Mouse (Mus musculus): ENCODE data around the gene Sugp1. TPM values are rescaled to one million over a fixed set of nuclear protein-coding genes. Genes with fewer than 3 reads are reported as not detected.
"Not testable (repeated sequence)": the region's sequence is repeated elsewhere in the genome, so short reads cannot be mapped to it uniquely, and the experiment has no call there.

Sugp1 gene
- total and polyA plus RNA-seq, 3 experiments, result 6.7 to 19.6 (median 15.8) TPM

GRCm38 (mm10) chr8:69998706-69999105 is 43.9 kb upstream of the Sugp1 start:
- H3K79me2 ChIP-seq (replicated peaks; ENCODE audit: control insufficient read depth, insufficient read depth, low read length), result 0 out of 2 replicates have a peak, but pooled peaks cover 1% of the 10 kb centered on the region
- no peaks in the 10 kb centered on the region for H3K36me3 ChIP-seq (ENCODE audit: control insufficient read depth, insufficient read depth, low read length)
- TF ChIP-seq POLR2A (IDR thresholded peaks at IDR 0.05; ENCODE audit: insufficient read depth, low read depth, low read length), result no peak
- no peak for TF ChIP-seq CTCF (IDR thresholded peaks at IDR 0.05)
- TF ChIP-seq EP300 (IDR thresholded peaks at IDR 0.05; ENCODE audit: insufficient read depth, low read depth, low read length), result no peak
- DNase-seq, result no peak
- no peak overlapping the region for H3K9ac ChIP-seq (ENCODE audit: low read depth, low read length)
- H3K4me1 ChIP-seq (ENCODE audit: control insufficient read depth, insufficient read depth, low read length), result peaks cover 12% of the 10 kb centered on the region
- H3K27me3 ChIP-seq (ENCODE audit: control insufficient read depth, insufficient read depth, low read length), result no peaks in the 10 kb centered on the region
- WGBS, result 93% methylated on average over 3 of the region's 3 CpGs
- H3K27ac ChIP-seq, result no peak overlapping the region
- no peak overlapping the region for H3K4me3 ChIP-seq
- intact Hi-C loops (cut with DNase I), result loop anchor here (5.0 kb wide), 2 partner anchors 96 to 134 kb away; partner anchors contain the start of genes Ndufa13, Nr2c2ap, Tssk6 and Yjefn3

- no peak for DNase-seq
- Histone ChIP-seq H3K4me3 (no peak overlapping the region), H3K4me1 (ENCODE audit: control insufficient read depth, insufficient read depth, low read length) (peaks cover 12% of the 10 kb centered on the region), H3K27me3 (ENCODE audit: control insufficient read depth, insufficient read depth, low read length) (no peaks in the 10 kb centered on the region), H3K79me2 (replicated peaks; ENCODE audit: control insufficient read depth, insufficient read depth, low read length) (0 out of 2 replicates have a peak, but pooled peaks cover 1% of the 10 kb centered on the region), H3K36me3 (ENCODE audit: control insufficient read depth, insufficient read depth, low read length) (no peaks in the 10 kb centered on the region), H3K9ac (ENCODE audit: low read depth, low read length) (no peak overlapping the region), H3K27ac (no peak overlapping the region)
- intact Hi-C loops (cut with DNase I), result loop anchor here (5.0 kb wide), 2 partner anchors 97 to 133 kb away; partner anchors contain the start of genes Ndufa13, Nr2c2ap, Tssk6 and Yjefn3
- no peak for TF ChIP-seq POLR2A (IDR thresholded peaks at IDR 0.05; ENCODE audit: insufficient read depth, low read depth, low read length)
- WGBS, result 94% methylated on average over 4 of the region's 4 CpGs
Measured at GRCm38 (mm10) chr8:69999236-69999635, 43.4 kb upstream of the Sugp1 start.

- Histone ChIP-seq H3K79me2 (replicated peaks; ENCODE audit: control insufficient read depth, insufficient read depth, low read length) (0 out of 2 replicates have a peak, but pooled peaks cover 1% of the 10 kb centered on the region), H3K36me3 (ENCODE audit: control insufficient read depth, insufficient read depth, low read length) (no peaks in the 10 kb centered on the region; the same call in 1 of the 2 replicates), H3K27ac (no peak overlapping the region), H3K4me1 (ENCODE audit: control insufficient read depth, insufficient read depth, low read length) (peaks cover 20% of the 10 kb centered on the region), H3K4me3 (no peak overlapping the region), H3K9ac (ENCODE audit: low read depth, low read length) (no peak overlapping the region), H3K27me3 (ENCODE audit: control insufficient read depth, insufficient read depth, low read length) (no peaks in the 10 kb centered on the region)
- WGBS, result 80% methylated on average over 2 of the region's 2 CpGs
- intact Hi-C loops (cut with DNase I), result loop anchor here (5.0 kb wide), 1 partner anchor 43 kb away; no protein-coding TSS in a partner anchor
- no peak for DNase-seq
- TF ChIP-seq POLR2A (IDR thresholded peaks at IDR 0.05; ENCODE audit: insufficient read depth, low read depth, low read length), result no peak
- no peak for TF ChIP-seq EP300 (IDR thresholded peaks at IDR 0.05; ENCODE audit: insufficient read depth, low read depth, low read length)
- TF ChIP-seq CTCF (IDR thresholded peaks at IDR 0.05), result no peak
Measured at GRCm38 (mm10) chr8:70000226-70000625, 42.4 kb upstream of the Sugp1 start.

GRCm38 (mm10) chr8:70001176-70001891 is 41.3 kb upstream of the Sugp1 start:
- Histone ChIP-seq H3K9ac (ENCODE audit: low read depth, low read length) (peak overlapping the region; percentile 18), H3K4me1 (ENCODE audit: control insufficient read depth, insufficient read depth, low read length) (peaks cover 23% of the 10 kb centered on the region), H3K27me3 (ENCODE audit: control insufficient read depth, insufficient read depth, low read length) (no peaks in the 10 kb centered on the region), H3K27ac (peak overlapping the region; percentile 78), H3K79me2 (replicated peaks; ENCODE audit: control insufficient read depth, insufficient read depth, low read length) (no peaks in the 10 kb centered on the region), H3K36me3 (ENCODE audit: control insufficient read depth, insufficient read depth, low read length) (no peaks in the 10 kb centered on the region; the same call in 1 of the 2 replicates), H3K4me3 (peak overlapping the region; percentile 43)
- WGBS, result 3% methylated on average over 16 of the region's 16 CpGs
- intact Hi-C loops (cut with DNase I), result loop anchor here (1.0 to 5.0 kb wide), 3 partner anchors 44 to 127 kb away; no protein-coding TSS in a partner anchor
- peak; percentile 68 to 82 for DNase-seq
- TF ChIP-seq CTCF (IDR thresholded peaks at IDR 0.05), result peak; percentile 87
- 0 out of 2 replicates have a peak, but pooled peaks have one; percentile 44 for TF ChIP-seq POLR2A (IDR thresholded peaks at IDR 0.05; ENCODE audit: insufficient read depth, low read depth, low read length)
- TF ChIP-seq EP300 (IDR thresholded peaks at IDR 0.05; ENCODE audit: insufficient read depth, low read depth, low read length), result peak; percentile 63; the same call in 1 of the 2 replicates

GRCm38 (mm10) chr8:70001892-70002191 is 40.8 kb upstream of the Sugp1 start:
- not testable (repeated sequence) for H3K79me2 ChIP-seq (replicated peaks; ENCODE audit: control insufficient read depth, insufficient read depth, low read length); DNase-seq; H3K9ac ChIP-seq (ENCODE audit: low read depth, low read length); H3K36me3 ChIP-seq (ENCODE audit: control insufficient read depth, insufficient read depth, low read length); H3K27me3 ChIP-seq (ENCODE audit: control insufficient read depth, insufficient read depth, low read length)
- WGBS, result 31% methylated on average over 7 of the region's 7 CpGs
- Histone ChIP-seq H3K4me1 (ENCODE audit: control insufficient read depth, insufficient read depth, low read length) (peaks cover 23% of the 10 kb centered on the region), H3K4me3 (peak overlapping the region; percentile 43), H3K27ac (peak overlapping the region; percentile 78; the same call in 1 of the 2 replicates)
- intact Hi-C loops (cut with DNase I), result loop anchor here (1.0 to 5.0 kb wide), 3 partner anchors 45 to 128 kb away; no protein-coding TSS in a partner anchor

GRCm38 (mm10) chr8:70003204-70003657 is 39.4 kb upstream of the Sugp1 start:
- intact Hi-C loops (cut with DNase I), result loop anchor here (5.0 kb wide), 1 partner anchor 46 kb away; no protein-coding TSS in a partner anchor

More at GRCm38 (mm10) chr8:70003204-70003657, 39.4 kb upstream of the Sugp1 start:
- Histone ChIP-seq H3K36me3 (ENCODE audit: control insufficient read depth, insufficient read depth, low read length) (no peaks in the 10 kb centered on the region; the same call in 1 of the 2 replicates), H3K9ac (ENCODE audit: low read depth, low read length) (no peak overlapping the region), H3K4me1 (ENCODE audit: control insufficient read depth, insufficient read depth, low read length) (peaks cover 23% of the 10 kb centered on the region), H3K27me3 (ENCODE audit: control insufficient read depth, insufficient read depth, low read length) (no peaks in the 10 kb centered on the region), H3K79me2 (replicated peaks; ENCODE audit: control insufficient read depth, insufficient read depth, low read length) (no peaks in the 10 kb centered on the region), H3K4me3 (no peak overlapping the region), H3K27ac (peak overlapping the region; percentile 40)
- no peak for DNase-seq
- 53% methylated on average over 4 of the region's 4 CpGs for whole genome bisulfite sequencing
- no peak for TF ChIP-seq EP300 (IDR thresholded peaks at IDR 0.05; ENCODE audit: insufficient read depth, low read depth, low read length)
- 0 out of 2 replicates have a peak, but pooled peaks have one; percentile 9 for TF ChIP-seq CTCF (IDR thresholded peaks at IDR 0.05)

All from heart, adult 2 months (tissue).